Mouse (Mus musculus) urinary bladder, postnatal 10 days (tissue): Measurements from ENCODE around the gene E4f1.
A peak's percentile ranks its signal among the peaks of the same experiment; 100 is the strongest.
"Not testable (repeated sequence)": the region's sequence is repeated elsewhere in the genome, so short reads cannot be mapped to it uniquely, and the experiment has no call there.

ENCODE experiments used
- DNase-seq: peaks from one replicate; pipeline ENCODE4 v3.0.0; 2022; ENCODE audit warnings: low spot score

The E4f1 gene

DNA sequence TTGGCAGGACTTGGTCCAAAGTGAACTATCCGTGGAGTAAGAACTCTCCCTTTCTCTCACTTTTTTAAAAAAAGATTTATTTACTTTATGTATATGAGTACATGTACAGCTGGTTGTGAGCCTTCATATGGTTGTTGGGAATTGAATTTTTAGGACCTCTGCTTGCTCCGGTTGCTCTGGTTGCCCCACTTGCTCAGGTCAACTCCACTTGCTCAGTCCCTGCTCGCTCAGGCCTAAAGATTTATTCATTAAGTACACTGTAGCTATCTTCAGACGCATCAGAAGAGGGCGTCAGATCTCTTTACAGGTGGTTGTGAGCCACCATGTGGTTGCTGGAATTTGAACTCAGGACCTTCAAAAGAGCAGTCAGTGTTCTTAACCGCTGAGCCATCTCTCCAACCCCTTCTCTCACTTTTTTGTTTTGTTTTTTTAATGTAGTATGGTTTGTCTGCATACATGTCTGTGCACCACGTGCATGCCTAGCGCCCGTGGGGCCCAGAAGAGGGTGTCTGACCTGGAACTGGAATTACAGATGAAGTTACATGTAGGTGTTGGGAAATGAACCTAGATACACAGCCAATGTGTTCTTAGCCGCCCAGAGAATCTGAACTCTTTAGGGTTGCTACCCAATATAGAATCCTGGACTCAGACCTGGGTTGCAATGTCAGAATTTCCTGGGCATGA is 14.4 kb downstream of the E4f1 start:
- not testable (repeated sequence) for DNase-seq

DNA sequence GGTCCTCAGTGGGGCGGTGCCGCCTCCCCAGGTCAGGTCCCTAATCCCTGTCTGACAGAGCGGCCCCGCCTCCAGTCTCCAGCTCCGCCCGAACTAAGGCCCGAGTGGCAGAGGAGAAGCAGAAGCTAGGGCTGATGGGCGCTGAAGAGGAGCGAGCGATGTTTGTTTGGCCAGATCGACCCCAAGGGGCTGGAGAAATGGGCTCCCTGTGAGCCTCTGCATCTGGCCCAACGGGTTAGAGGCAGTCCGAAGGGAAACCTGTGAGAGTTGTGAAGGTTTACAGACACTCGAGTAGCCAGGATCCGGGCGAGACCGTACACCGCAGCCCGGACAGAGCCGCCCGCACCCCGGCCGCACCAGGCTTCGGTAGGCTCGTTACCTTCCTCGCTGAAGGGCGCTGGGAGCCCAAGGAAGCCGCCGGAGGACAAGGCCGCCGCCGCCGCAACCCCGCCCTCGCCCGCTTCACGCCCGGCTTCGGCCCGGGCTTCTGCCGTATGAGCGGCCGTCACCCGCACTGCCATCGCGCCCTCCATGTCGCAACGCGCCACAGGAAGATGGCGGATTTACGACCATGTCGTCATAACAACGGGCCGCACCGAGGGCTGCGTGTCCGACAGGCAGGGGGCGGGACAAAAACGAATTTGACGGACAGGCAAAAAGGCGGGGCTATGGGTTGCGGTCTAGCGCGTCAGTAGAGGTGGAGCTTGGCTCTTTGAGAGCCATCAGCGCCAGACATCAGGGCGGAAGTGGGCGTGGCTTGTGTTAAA is 15.2 kb downstream of the E4f1 start:
- DNase-seq = peak; percentile 98

DNA sequence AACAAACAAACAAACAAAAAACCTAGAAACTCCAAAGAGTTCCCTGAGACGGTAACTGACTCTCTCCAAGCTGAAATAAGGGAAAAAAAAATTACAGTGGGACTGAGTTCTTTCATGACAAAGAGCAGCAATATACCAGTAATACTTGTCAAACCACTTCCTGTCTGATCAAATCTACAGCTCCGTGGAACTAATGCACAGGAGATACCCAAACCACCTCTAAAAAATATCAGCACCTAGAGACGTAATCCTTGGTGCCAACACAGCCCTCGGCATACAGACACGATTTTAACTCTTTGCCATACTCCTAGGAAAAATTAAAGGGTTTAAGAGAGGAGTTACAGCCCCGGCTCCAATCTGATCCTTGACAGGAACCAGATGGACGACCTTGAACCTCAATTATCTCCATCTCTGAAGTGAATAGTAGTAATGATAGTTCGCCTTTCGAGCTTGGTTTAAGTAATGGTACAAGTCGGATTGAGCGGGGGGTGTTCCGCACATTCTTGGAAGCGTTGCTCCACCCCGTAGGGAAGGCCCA is 15.8 kb downstream of the E4f1 start:
- DNase-seq = no peak

GRCm38 (mm10) chr17:24453372-24453771 is 16.7 kb downstream of the E4f1 start:
- no peak for DNase-seq

DNA sequence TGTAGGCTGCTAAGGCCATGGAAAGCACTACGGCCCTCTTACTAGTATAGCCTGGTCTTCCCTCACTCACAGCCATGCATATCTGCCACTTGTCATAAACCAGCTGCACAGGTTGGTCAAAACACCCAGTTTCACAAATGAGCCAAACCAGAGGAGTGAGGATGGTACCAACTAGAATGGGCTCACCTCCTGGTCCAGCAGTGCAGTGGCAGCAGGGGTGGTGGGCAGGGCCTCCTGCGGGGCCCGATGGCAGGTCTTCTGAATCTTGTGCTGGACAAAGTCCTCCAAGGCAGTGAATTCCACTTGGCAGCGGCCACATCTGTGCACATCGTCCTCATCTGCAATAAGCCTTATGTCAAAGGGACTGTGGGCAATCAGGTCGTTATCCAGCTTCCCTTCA is 18.9 kb downstream of the E4f1 start:
- no peak for DNase-seq

DNA sequence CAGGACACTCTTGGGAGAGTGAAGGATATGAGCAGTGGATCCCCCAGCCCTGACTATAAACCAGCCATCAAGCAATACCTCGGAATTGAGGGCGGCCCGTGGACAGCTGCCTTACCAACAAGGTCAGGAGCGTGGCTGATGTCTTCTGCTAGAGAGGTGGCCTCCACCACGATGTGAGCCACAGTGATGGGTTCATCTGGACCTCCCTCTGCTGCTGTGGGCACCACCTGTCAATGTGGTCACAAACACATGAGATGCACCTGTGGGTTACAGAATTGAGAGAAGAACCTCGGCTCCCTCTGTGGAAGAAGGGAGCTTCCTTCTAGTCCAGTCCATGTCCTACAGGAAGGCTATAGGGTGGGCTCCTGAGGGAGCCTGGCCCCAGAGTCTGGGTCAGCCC is 20.6 kb downstream of the E4f1 start:
- no peak for DNase-seq

GRCm38 (mm10) chr17:24446590-24446989 is 23.5 kb downstream of the E4f1 start:
- no peak for DNase-seq

- no peak for DNase-seq
These were observed 26.7 kb downstream of the E4f1 start for GRCm38 (mm10) chr17:24443409-24443808.

- no peak for DNase-seq
These were observed 27.4 kb downstream of the E4f1 start, which contains the start of gene Dnase1l2 for GRCm38 (mm10) chr17:24442632-24443155. Gene Dnase1l2 (minus strand): TSS chr17:24443105.

- DNase-seq = no peak
These were observed 28.0 kb downstream of the E4f1 start for GRCm38 (mm10) chr17:24442107-24442506.

DNA sequence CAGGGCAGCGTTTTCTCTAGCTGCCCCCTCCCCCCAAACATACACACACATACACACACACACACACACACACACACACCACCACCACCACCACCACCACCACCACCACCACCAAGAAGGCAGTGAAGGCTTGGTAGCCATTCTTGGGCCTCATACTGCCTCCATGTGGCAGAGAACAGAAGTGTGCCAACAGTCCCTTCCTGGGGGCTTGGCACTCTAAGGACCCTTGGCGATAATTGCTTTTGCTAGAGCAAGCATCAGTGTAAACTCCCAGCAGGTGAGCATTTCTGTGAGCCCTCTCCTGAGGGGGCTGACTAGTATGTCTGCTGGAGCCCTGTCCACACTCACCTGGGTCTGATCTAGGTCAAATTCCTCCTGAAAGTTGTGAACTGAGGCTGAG is 29.0 kb downstream of the E4f1 start:
- no peak for DNase-seq

- no peak for DNase-seq
These were observed 29.7 kb downstream of the E4f1 start for GRCm38 (mm10) chr17:24440377-24440776.

- DNase-seq = no peak
These were observed 33.1 kb downstream of the E4f1 start for GRCm38 (mm10) chr17:24437016-24437415.

DNA sequence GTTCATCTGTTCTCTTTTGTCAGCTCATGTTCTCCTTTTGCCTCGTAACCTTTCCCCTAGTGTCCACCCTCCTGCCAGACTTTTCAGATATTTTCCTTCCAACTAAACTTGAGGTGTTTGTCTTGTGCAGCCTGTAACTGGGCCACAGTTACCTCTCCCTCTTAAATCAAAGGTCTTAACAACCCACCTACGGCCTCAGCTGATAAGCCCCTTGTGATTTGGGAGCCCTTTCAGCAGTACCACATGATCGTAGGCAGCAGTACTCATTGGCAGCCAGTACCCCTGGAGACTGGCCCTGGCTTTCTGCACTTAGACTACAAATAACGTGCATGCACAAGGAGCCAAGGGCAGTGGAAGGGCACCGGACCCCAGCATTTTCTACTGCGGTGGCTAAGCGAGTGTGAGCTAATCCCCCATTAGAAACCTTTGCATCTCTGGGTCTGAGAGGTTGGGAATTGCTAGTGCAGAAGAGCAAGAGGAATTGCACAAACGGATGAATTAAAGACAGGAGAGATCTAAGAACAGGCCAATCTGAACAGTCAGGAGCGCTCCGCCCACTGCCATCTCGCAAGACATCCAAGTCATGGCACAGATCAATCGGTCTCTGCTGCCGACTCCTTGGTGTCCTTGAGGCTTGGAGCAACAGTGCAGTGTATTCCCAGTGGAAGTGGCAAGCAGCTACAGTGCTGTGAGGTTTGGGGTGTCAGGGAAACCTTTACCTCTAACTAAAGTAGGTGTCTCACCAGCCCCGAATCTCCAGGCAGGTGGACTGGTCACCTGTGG is 40.7 kb downstream of the E4f1 start:
- no peak for DNase-seq

DNA sequence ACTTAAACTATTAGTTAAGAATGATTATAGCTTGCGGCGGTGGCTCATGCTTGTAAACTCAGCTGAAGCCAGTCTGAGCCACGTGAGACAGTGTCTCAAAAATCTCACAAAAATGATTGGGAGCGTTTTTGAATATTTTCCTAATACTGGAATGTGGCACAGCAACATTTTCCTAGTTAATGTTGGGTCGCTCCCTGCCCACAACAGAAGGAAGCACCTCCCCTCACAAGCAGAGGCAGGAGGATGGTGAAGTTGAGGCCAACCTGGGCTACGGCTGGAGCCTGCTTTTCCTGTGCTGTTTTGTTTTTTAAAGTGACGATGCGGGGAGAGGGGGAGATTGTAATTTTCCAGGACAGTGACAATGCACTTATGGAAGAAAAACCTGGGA is 42.9 kb downstream of the E4f1 start:
- no peak for DNase-seq

- DNase-seq = peak; percentile 85
These were observed 43.5 kb downstream of the E4f1 start, which contains the start of gene Eci1 for GRCm38 (mm10) chr17:24426471-24427169. Gene Eci1 (plus strand): TSS chr17:24426641.

- no peak for DNase-seq
These were observed 44.2 kb downstream of the E4f1 start for GRCm38 (mm10) chr17:24425905-24426304.

GRCm38 (mm10) chr17:24425326-24425725 is 44.8 kb downstream of the E4f1 start:
- not testable (repeated sequence) for DNase-seq

- no peak for DNase-seq
These were observed 45.6 kb downstream of the E4f1 start for GRCm38 (mm10) chr17:24424489-24424888.

DNA sequence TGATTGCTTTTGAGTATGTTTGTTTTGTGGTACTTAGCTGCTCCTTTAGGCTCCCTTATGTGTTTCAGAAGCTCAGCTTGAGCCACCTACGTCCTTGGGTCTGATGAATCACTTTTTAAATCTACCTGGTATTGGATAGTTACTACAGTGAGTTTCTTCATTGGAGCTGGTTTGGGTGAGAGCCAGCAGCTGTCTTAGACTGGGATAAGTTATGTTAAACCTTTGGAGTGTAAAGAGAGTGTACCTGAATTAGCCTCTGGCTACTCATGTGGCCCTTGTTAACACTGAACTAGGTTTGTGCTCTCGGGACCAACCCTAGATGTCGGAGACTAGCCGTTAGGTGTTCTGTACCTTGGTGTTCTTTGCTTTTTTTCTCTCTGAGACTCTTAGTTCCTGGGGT is 47.0 kb downstream of the E4f1 start:
- DNase-seq = no peak

DNA sequence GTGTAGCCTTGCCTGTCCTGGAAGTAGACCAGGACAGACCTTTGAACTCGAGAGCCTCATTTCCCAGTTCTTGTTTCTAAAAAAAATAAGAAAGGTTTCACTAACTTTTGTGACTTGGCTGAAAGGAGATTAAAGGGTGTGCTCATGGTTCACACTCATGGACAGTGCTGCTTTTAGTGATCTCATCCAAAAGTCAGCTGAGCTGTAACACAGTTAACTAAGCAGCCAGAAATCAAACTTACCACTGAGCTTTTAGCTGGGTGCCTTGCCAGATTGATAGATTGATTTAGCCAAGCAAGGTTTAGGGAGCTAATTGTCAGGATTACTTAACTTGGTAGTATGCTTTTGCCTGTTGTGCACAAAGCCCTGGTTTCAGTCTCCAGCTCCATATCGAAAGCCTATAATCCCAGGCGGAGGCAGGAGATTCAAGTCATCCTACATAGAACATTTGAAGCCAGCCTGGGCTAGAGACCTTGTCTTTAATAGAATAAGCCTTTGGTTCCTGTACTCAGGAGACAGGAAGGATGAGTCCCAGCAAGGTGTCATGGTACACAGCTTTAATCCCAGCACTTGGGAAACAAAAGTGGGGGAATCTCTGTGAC is 54.0 kb downstream of the E4f1 start:
- no peak for DNase-seq
